Mouse (Mus musculus): ENCODE results near the gene Odc1.

Odc1 gene

GRCm38 (mm10) chr12:17588906-17589612 is 44.5 kb downstream of the Odc1 start:
- no peak for DNase-seq

GRCm38 (mm10) chr12:17591249-17591648 is 46.7 kb downstream of the Odc1 start:
- no peak for DNase-seq

- DNase-seq: no peak
These were observed 49.4 kb downstream of the Odc1 start for GRCm38 (mm10) chr12:17593956-17594355.

- DNase-seq: no peak
These were observed 50.1 kb downstream of the Odc1 start for GRCm38 (mm10) chr12:17594701-17595100.

GRCm38 (mm10) chr12:17595166-17595565 is 50.6 kb downstream of the Odc1 start:
- DNase-seq: no peak
